Mouse (Mus musculus): Measurements from ENCODE around the gene Tspan10. TPM values are rescaled to one million over a fixed set of nuclear protein-coding genes. Genes with fewer than 3 reads are reported as not detected.

Tspan10 gene
- polyA plus RNA-seq, 1 experiment from 2014 or later, result not detected

- Histone ChIP-seq H3K4me1 (ENCODE audit: control insufficient read depth, insufficient read depth, low read length) (no peaks in the 10 kb centered on the region), H3K4me3 (ENCODE audit: low read depth, low read length) (peak overlapping the region; percentile 93), H3K27me3 (ENCODE audit: control insufficient read depth, insufficient read depth, low read length) (no peaks in the 10 kb centered on the region), H3K27ac (replicated peaks; ENCODE audit: low read depth, low read length) (no peak overlapping the region), H3K4me2 (ENCODE audit: low read depth, severe bottlenecking) (peak overlapping the region; percentile 86), H3K9ac (ENCODE audit: low read length) (peak overlapping the region; percentile 93), H3K36me3 (ENCODE audit: control insufficient read depth, insufficient read depth, low read length) (peaks cover 16% of the 10 kb centered on the region; the same call in 1 of the 2 replicates), H3K9me3 (ENCODE audit: control insufficient read depth, low read length) (no peaks in the 10 kb centered on the region)
- 67% methylated on average over 6 of the region's 6 CpGs for WGBS
- ATAC-seq (ENCODE audit: insufficient number of reproducible peaks, low FRiP score, low TSS enrichment, low read depth) (no peak), DNase-seq (ENCODE audit: low spot score) (no peak)
These were observed 16.6 kb downstream of the Tspan10 start for GRCm38 (mm10) chr11:120458847-120459597.

GRCm38 (mm10) chr11:120463536-120463935 lies 21.1 kb downstream of the Tspan10 start:
- no peaks in the 10 kb centered on the region for H3K27me3 ChIP-seq (ENCODE audit: control insufficient read depth, insufficient read depth, low read length)
- H3K4me1 ChIP-seq (ENCODE audit: control insufficient read depth, insufficient read depth, low read length), result peaks cover 4% of the 10 kb centered on the region; the same call in 1 of the 2 replicates
- ATAC-seq (ENCODE audit: insufficient number of reproducible peaks, low FRiP score, low TSS enrichment, low read depth), result no peak
- no peak overlapping the region for H3K4me2 ChIP-seq (ENCODE audit: low read depth, severe bottlenecking)
- WGBS, result 80% methylated on average over 2 of the region's 2 CpGs
- H3K4me3 ChIP-seq (ENCODE audit: low read depth, low read length), result no peak overlapping the region
- DNase-seq (ENCODE audit: low spot score), result no peak
- no peak overlapping the region for H3K27ac ChIP-seq (replicated peaks; ENCODE audit: low read depth, low read length)
- no peaks in the 10 kb centered on the region for H3K9me3 ChIP-seq (ENCODE audit: control insufficient read depth, low read length)
- H3K36me3 ChIP-seq (ENCODE audit: control insufficient read depth, insufficient read depth, low read length), result peaks cover 16% of the 10 kb centered on the region; the same call in 1 of the 2 replicates
- H3K9ac ChIP-seq (ENCODE audit: low read length), result no peak overlapping the region

GRCm38 (mm10) chr11:120464365-120464764 lies 21.9 kb downstream of the Tspan10 start:
- DNase-seq (ENCODE audit: low spot score), result no peak
- peaks cover 16% of the 10 kb centered on the region; the same call in 1 of the 2 replicates for H3K36me3 ChIP-seq (ENCODE audit: control insufficient read depth, insufficient read depth, low read length)
- no peak for ATAC-seq (ENCODE audit: insufficient number of reproducible peaks, low FRiP score, low TSS enrichment, low read depth)
- H3K4me2 ChIP-seq (ENCODE audit: low read depth, severe bottlenecking), result no peak overlapping the region
- no peaks in the 10 kb centered on the region for H3K27me3 ChIP-seq (ENCODE audit: control insufficient read depth, insufficient read depth, low read length)
- H3K9ac ChIP-seq (ENCODE audit: low read length), result no peak overlapping the region
- WGBS, result 94% methylated on average over 5 of the region's 5 CpGs
- H3K9me3 ChIP-seq (ENCODE audit: control insufficient read depth, low read length), result no peaks in the 10 kb centered on the region
- H3K4me1 ChIP-seq (ENCODE audit: control insufficient read depth, insufficient read depth, low read length), result peaks cover 4% of the 10 kb centered on the region; the same call in 1 of the 2 replicates
- H3K27ac ChIP-seq (replicated peaks; ENCODE audit: low read depth, low read length), result no peak overlapping the region
- no peak overlapping the region for H3K4me3 ChIP-seq (ENCODE audit: low read depth, low read length)

- Histone ChIP-seq H3K36me3 (ENCODE audit: control insufficient read depth, insufficient read depth, low read length) (peaks cover 13% of the 10 kb centered on the region), H3K9ac (ENCODE audit: low read length) (no peak overlapping the region), H3K9me3 (ENCODE audit: control insufficient read depth, low read length) (no peaks in the 10 kb centered on the region), H3K4me1 (ENCODE audit: control insufficient read depth, insufficient read depth, low read length) (peaks cover 4% of the 10 kb centered on the region; the same call in 1 of the 2 replicates), H3K27me3 (ENCODE audit: control insufficient read depth, insufficient read depth, low read length) (no peaks in the 10 kb centered on the region), H3K4me3 (ENCODE audit: low read depth, low read length) (no peak overlapping the region), H3K27ac (replicated peaks; ENCODE audit: low read depth, low read length) (no peak overlapping the region), H3K4me2 (ENCODE audit: low read depth, severe bottlenecking) (no peak overlapping the region)
- 98% methylated on average over 4 of the region's 4 CpGs for WGBS
- no peak for ATAC-seq (ENCODE audit: insufficient number of reproducible peaks, low FRiP score, low TSS enrichment, low read depth)
- no peak for DNase-seq (ENCODE audit: low spot score)
These were observed 23.1 kb downstream of the Tspan10 start for GRCm38 (mm10) chr11:120465521-120465920.

GRCm38 (mm10) chr11:120467051-120467735 lies 24.7 kb downstream of the Tspan10 start, which contains the start of gene Arl16:
Gene Arl16 (minus strand): TSS chr11:120467607.
- DNase-seq (ENCODE audit: low spot score) (peak; percentile 97), ATAC-seq (ENCODE audit: insufficient number of reproducible peaks, low FRiP score, low TSS enrichment, low read depth) (peak; percentile 100)
- H3K36me3 ChIP-seq (ENCODE audit: control insufficient read depth, insufficient read depth, low read length), result peaks cover 8% of the 10 kb centered on the region
- H3K27ac ChIP-seq (replicated peaks; ENCODE audit: low read depth, low read length), result 0 out of 2 replicates have a peak within 1 kb of the TSS, but pooled peaks have one; percentile 40
- H3K27me3 ChIP-seq (ENCODE audit: control insufficient read depth, insufficient read depth, low read length), result no peaks in the 10 kb centered on the region
- no peaks in the 10 kb centered on the region for H3K9me3 ChIP-seq (ENCODE audit: control insufficient read depth, low read length)
- H3K9ac ChIP-seq (ENCODE audit: low read length), result peak within 1 kb of the TSS; percentile 82
- WGBS, result 0% methylated on average over 53 of the region's 54 CpGs
- peak within 1 kb of the TSS; percentile 94 for H3K4me2 ChIP-seq (ENCODE audit: low read depth, severe bottlenecking)
- H3K4me1 ChIP-seq (ENCODE audit: control insufficient read depth, insufficient read depth, low read length), result peaks cover 4% of the 10 kb centered on the region; the same call in 1 of the 2 replicates
- H3K4me3 ChIP-seq (ENCODE audit: low read depth, low read length), result peak within 1 kb of the TSS; percentile 90

- Histone ChIP-seq H3K9me3 (ENCODE audit: control insufficient read depth, low read length) (no peaks in the 10 kb centered on the region), H3K36me3 (ENCODE audit: control insufficient read depth, insufficient read depth, low read length) (peaks cover 10% of the 10 kb centered on the region), H3K27ac (replicated peaks; ENCODE audit: low read depth, low read length) (no peak overlapping the region), H3K4me1 (ENCODE audit: control insufficient read depth, insufficient read depth, low read length) (peaks cover 4% of the 10 kb centered on the region; the same call in 1 of the 2 replicates), H3K27me3 (ENCODE audit: control insufficient read depth, insufficient read depth, low read length) (no peaks in the 10 kb centered on the region), H3K4me2 (ENCODE audit: low read depth, severe bottlenecking) (peak overlapping the region; percentile 78), H3K4me3 (ENCODE audit: low read depth, low read length) (peak overlapping the region; percentile 90), H3K9ac (ENCODE audit: low read length) (peak overlapping the region; percentile 52)
- WGBS, result 1% methylated on average over 33 of the region's 33 CpGs
- DNase-seq (ENCODE audit: low spot score), result no peak
- ATAC-seq (ENCODE audit: insufficient number of reproducible peaks, low FRiP score, low TSS enrichment, low read depth), result no peak
These were observed 25.3 kb downstream of the Tspan10 start for GRCm38 (mm10) chr11:120467736-120468092.

- Histone ChIP-seq H3K4me3 (ENCODE audit: low read depth, low read length) (no peak overlapping the region), H3K4me2 (ENCODE audit: low read depth, severe bottlenecking) (no peak overlapping the region), H3K27me3 (ENCODE audit: control insufficient read depth, insufficient read depth, low read length) (no peaks in the 10 kb centered on the region), H3K27ac (replicated peaks; ENCODE audit: low read depth, low read length) (no peak overlapping the region), H3K9ac (ENCODE audit: low read length) (no peak overlapping the region), H3K9me3 (ENCODE audit: control insufficient read depth, low read length) (no peaks in the 10 kb centered on the region), H3K36me3 (ENCODE audit: control insufficient read depth, insufficient read depth, low read length) (peaks cover 17% of the 10 kb centered on the region), H3K4me1 (ENCODE audit: control insufficient read depth, insufficient read depth, low read length) (peaks cover 4% of the 10 kb centered on the region; the same call in 1 of the 2 replicates)
- ATAC-seq (ENCODE audit: insufficient number of reproducible peaks, low FRiP score, low TSS enrichment, low read depth), result no peak
- no peak for DNase-seq (ENCODE audit: low spot score)
- WGBS, result 94% methylated on average over 6 of the region's 6 CpGs
These were observed 29.6 kb downstream of the Tspan10 start for GRCm38 (mm10) chr11:120472052-120472451.

GRCm38 (mm10) chr11:120483448-120483934 lies 41.0 kb downstream of the Tspan10 start:
- Histone ChIP-seq H3K4me3 (ENCODE audit: low read depth, low read length) (no peak overlapping the region), H3K9me3 (ENCODE audit: control insufficient read depth, low read length) (no peaks in the 10 kb centered on the region), H3K36me3 (ENCODE audit: control insufficient read depth, insufficient read depth, low read length) (peaks cover 40% of the 10 kb centered on the region), H3K4me1 (ENCODE audit: control insufficient read depth, insufficient read depth, low read length) (peaks cover 10% of the 10 kb centered on the region), H3K9ac (ENCODE audit: low read length) (peak overlapping the region; percentile 94), H3K27me3 (ENCODE audit: control insufficient read depth, insufficient read depth, low read length) (no peaks in the 10 kb centered on the region), H3K4me2 (ENCODE audit: low read depth, severe bottlenecking) (peak overlapping the region; percentile 93; the same call in 1 of the 2 replicates), H3K27ac (replicated peaks; ENCODE audit: low read depth, low read length) (no peak overlapping the region; the same call in 1 of the 2 replicates)
- ATAC-seq (ENCODE audit: insufficient number of reproducible peaks, low FRiP score, low TSS enrichment, low read depth) (no peak), DNase-seq (ENCODE audit: low spot score) (no peak)
- 92% methylated on average over 7 of the region's 7 CpGs for WGBS

Measured in limb, embryonic 11.5 days (tissue).